Mouse (Mus musculus): Measurements from ENCODE around the gene Gm14418. TPM values are rescaled to one million over a fixed set of nuclear protein-coding genes. Genes with fewer than 3 reads are reported as not detected.
"Not testable (repeated sequence)": the region's sequence is repeated elsewhere in the genome, so short reads cannot be mapped to it uniquely, and the experiment has no call there.

Gene Gm14418
- total RNA-seq (2014; rRNA removed) (4.3 and 8.1 TPM in 2 replicates), polyA plus RNA-seq (2015; fragmentation: Nextera tagmentation; extraction: Ambion mirVana) (8.8 and 10.0 TPM in 2 replicates)

DNA sequence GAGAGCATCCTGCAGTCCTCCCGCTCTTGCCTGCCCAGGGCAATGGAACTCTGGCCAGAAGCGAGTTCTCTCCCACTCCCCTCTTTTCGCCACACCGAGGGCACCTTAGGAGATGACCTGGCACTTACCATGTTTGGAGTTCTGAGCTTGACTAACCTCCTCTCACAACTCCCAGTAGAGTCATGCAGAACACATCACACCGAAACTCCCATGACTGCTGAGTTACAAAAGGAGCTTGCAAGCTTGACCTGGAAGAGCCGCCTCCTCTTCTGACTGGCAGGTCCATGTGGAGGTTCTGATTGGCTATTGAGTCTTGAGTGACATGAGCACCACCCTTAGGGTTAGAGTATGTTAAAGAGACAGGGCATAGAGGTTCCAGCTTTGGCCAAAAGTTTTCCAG lies at the start of gene Gm14418:
Gene Gm14418 (minus strand): TSS at position 225 of the 400 bp plus-strand sequence.
- H3K27ac ChIP-seq (ENCODE audit: low read depth, low read length); H3K9ac ChIP-seq; H3K36me3 ChIP-seq (ENCODE audit: insufficient read depth); H3K4me2 ChIP-seq (ENCODE audit: low read depth); ATAC-seq; H3K9me3 ChIP-seq (ENCODE audit: low read length); H3K4me1 ChIP-seq (ENCODE audit: insufficient read depth); H3K27me3 ChIP-seq (ENCODE audit: insufficient read depth, low read length): not testable (repeated sequence)
- 62% methylated on average over 6 of the region's 6 CpGs for WGBS
- 0 out of 2 replicates have a peak within 1 kb of the TSS, but pooled peaks have one; percentile 14 for H3K4me3 ChIP-seq (ENCODE audit: low read depth, low read length)
- peak; percentile 0 for DNase-seq

Other genes starting within 250 kb of the Gm14418 start
- 25.4 and 26.9 TPM in 2 replicates for gene Gm14410, start 191.9 kb downstream of the Gm14418 start, total RNA-seq (2014; rRNA removed)
- 41.8 and 47.5 TPM in 2 replicates for gene Gm14410, start 191.9 kb downstream of the Gm14418 start, polyA plus RNA-seq (2015; fragmentation: Nextera tagmentation; extraction: Ambion mirVana)
- not detected in 2 replicates for gene Gm14409, start 131.3 kb downstream of the Gm14418 start, total RNA-seq (2014; rRNA removed)
- gene Gm14409, start 131.3 kb downstream of the Gm14418 start, polyA plus RNA-seq (2015; fragmentation: Nextera tagmentation; extraction: Ambion mirVana), result not detected in 2 replicates
- 0.62 and 1.6 TPM in 2 replicates for gene Gm14412, start 74.0 kb downstream of the Gm14418 start, total RNA-seq (2014; rRNA removed)
- 0.10 and 0.11 TPM in 2 replicates for gene Gm14412, start 74.0 kb downstream of the Gm14418 start, polyA plus RNA-seq (2015; fragmentation: Nextera tagmentation; extraction: Ambion mirVana)
- 7.5 and 9.1 TPM in 2 replicates for gene Zfp970, start 66.4 kb upstream of the Gm14418 start, total RNA-seq (2014; rRNA removed)
- gene Zfp970, start 66.4 kb upstream of the Gm14418 start, polyA plus RNA-seq (2015; fragmentation: Nextera tagmentation; extraction: Ambion mirVana), result 2.5 and 4.1 TPM in 2 replicates
- gene Gm14403, start 99.9 kb upstream of the Gm14418 start, total RNA-seq (2014; rRNA removed), result 5.2 and 6.7 TPM in 2 replicates
- gene Gm14403, start 99.9 kb upstream of the Gm14418 start, polyA plus RNA-seq (2015; fragmentation: Nextera tagmentation; extraction: Ambion mirVana), result 1.3 and 2.3 TPM in 2 replicates
- not detected in 2 replicates for gene Gm14406, start 179.9 kb upstream of the Gm14418 start, total RNA-seq (2014; rRNA removed)
- not detected in 2 replicates for gene Gm14406, start 179.9 kb upstream of the Gm14418 start, polyA plus RNA-seq (2015; fragmentation: Nextera tagmentation; extraction: Ambion mirVana)